Mouse (Mus musculus) neural tube, embryonic 15.5 days (tissue): ENCODE data around the gene Elf1. TPM values are rescaled to one million over a fixed set of nuclear protein-coding genes. Genes with fewer than 3 reads are reported as not detected.
"Not testable (repeated sequence)": the region's sequence is repeated elsewhere in the genome, so short reads cannot be mapped to it uniquely, and the experiment has no call there.

Experiments
- ATAC-seq: fragments of 200-750 bp; cut with Nextera tagmentation; 2 replicates; pipeline ENCODE4 v1.8.0; 2017; ENCODE audit warnings: mild to moderate bottlenecking, moderate TSS enrichment, moderate library complexity; ENCODE audit not compliant: low FRiP score
- H3K27ac ChIP-seq: fragments of 300-500 bp; sonication (generic); replicated peaks from 2 replicates; pipeline ENCODE4 v1.5.1; 2015; ENCODE audit warnings: mild to moderate bottlenecking, inconsistent platforms
- H3K27me3 ChIP-seq: fragments of 300-500 bp; sonication (generic); replicated peaks from 2 replicates; pipeline ENCODE4 v1.6.1; 2015; ENCODE audit warnings: inconsistent platforms
- H3K36me3 ChIP-seq: fragments of 300-500 bp; sonication (generic); 2 replicates; pipeline ENCODE4 v1.6.1; 2015; ENCODE audit warnings: inconsistent platforms
- H3K4me1 ChIP-seq: fragments of 300-500 bp; sonication (generic); 2 replicates; pipeline ENCODE4 v1.6.1; 2015; ENCODE audit warnings: inconsistent platforms
- H3K4me2 ChIP-seq: fragments of 300-500 bp; sonication (generic); 2 replicates; pipeline ENCODE4 v1.6.1; 2015; ENCODE audit warnings: inconsistent platforms, mild to moderate bottlenecking, moderate library complexity
- H3K4me3 ChIP-seq: fragments of 300-500 bp; sonication (generic); replicated peaks from 2 replicates; pipeline ENCODE4 v1.5.1; 2015; ENCODE audit warnings: mild to moderate bottlenecking, inconsistent platforms
- H3K9ac ChIP-seq: fragments of 300-500 bp; sonication (generic); replicated peaks from 2 replicates; pipeline ENCODE4 v1.6.1; 2015; ENCODE audit warnings: mild to moderate bottlenecking, inconsistent platforms
- H3K9me3 ChIP-seq: fragments of 300-500 bp; sonication (generic); replicated peaks from 2 replicates; pipeline ENCODE4 v1.6.1; 2016; ENCODE audit warnings: inconsistent platforms
- WGBS: fragments of 180-500 bp; shearing (Covaris S2); methylation state at CpG from one replicate; pipeline ENCODE4 v1.1.7; 2015; ENCODE audit warnings: mixed read lengths; 5-methylcytosine and 5-hydroxymethylcytosine counted together
- polyA plus RNA-seq: library from polyadenylated mRNA; unstranded; fragments of >200 nt; fragmentation: Nextera tagmentation; extraction: Ambion mirVana; gene quantifications from 2 replicates; pipeline ENCODE4 v1.2.1, GENCODE M21; 2015

Gene Elf1
- polyA plus RNA-seq, 1 experiment from 2014 or later = 2.5 TPM

GRCm38 (mm10) chr14:79515511-79516242 is 34.7 kb downstream of the Elf1 start:
- H3K4me3 ChIP-seq = no peak overlapping the region
- H3K4me2 ChIP-seq = no peak overlapping the region
- ATAC-seq = no peak
- H3K36me3 ChIP-seq = no peaks in the 10 kb centered on the region
- 79% methylated on average over 8 of the region's 8 CpGs for WGBS
- H3K9me3 ChIP-seq = no peaks in the 10 kb centered on the region
- no peaks in the 10 kb centered on the region for H3K4me1 ChIP-seq
- no peaks in the 10 kb centered on the region for H3K27me3 ChIP-seq
- H3K27ac ChIP-seq = no peak overlapping the region
- H3K9ac ChIP-seq = no peak overlapping the region

GRCm38 (mm10) chr14:79516243-79516610 is 35.2 kb downstream of the Elf1 start:
- no peak for ATAC-seq
- Histone ChIP-seq H3K4me1 (no peaks in the 10 kb centered on the region), H3K4me2 (no peak overlapping the region), H3K9me3 (no peaks in the 10 kb centered on the region), H3K27ac (no peak overlapping the region), H3K36me3 (no peaks in the 10 kb centered on the region), H3K4me3 (no peak overlapping the region), H3K27me3 (no peaks in the 10 kb centered on the region), H3K9ac (no peak overlapping the region)
- WGBS = 90% methylated on average over 5 of the region's 5 CpGs

- no peak overlapping the region for H3K27ac ChIP-seq
- H3K4me3 ChIP-seq = no peak overlapping the region
- ATAC-seq = no peak
- no peak overlapping the region for H3K9ac ChIP-seq
- H3K4me1 ChIP-seq = no peaks in the 10 kb centered on the region
- WGBS = 90% methylated on average over 2 of the region's 2 CpGs
- no peaks in the 10 kb centered on the region for H3K9me3 ChIP-seq
- H3K27me3 ChIP-seq = no peaks in the 10 kb centered on the region
- H3K36me3 ChIP-seq = no peaks in the 10 kb centered on the region
- H3K4me2 ChIP-seq = no peak overlapping the region
These were observed 35.8 kb downstream of the Elf1 start for GRCm38 (mm10) chr14:79516751-79517150.

- Histone ChIP-seq H3K4me3 (no peak overlapping the region), H3K27ac (no peak overlapping the region), H3K4me1 (no peaks in the 10 kb centered on the region), H3K9ac (no peak overlapping the region), H3K9me3 (no peaks in the 10 kb centered on the region), H3K4me2 (no peak overlapping the region), H3K27me3 (no peaks in the 10 kb centered on the region), H3K36me3 (no peaks in the 10 kb centered on the region)
- no peak for ATAC-seq
- 94% methylated on average over 8 of the region's 8 CpGs for WGBS
These were observed 36.3 kb downstream of the Elf1 start for GRCm38 (mm10) chr14:79517185-79517740.

DNA sequence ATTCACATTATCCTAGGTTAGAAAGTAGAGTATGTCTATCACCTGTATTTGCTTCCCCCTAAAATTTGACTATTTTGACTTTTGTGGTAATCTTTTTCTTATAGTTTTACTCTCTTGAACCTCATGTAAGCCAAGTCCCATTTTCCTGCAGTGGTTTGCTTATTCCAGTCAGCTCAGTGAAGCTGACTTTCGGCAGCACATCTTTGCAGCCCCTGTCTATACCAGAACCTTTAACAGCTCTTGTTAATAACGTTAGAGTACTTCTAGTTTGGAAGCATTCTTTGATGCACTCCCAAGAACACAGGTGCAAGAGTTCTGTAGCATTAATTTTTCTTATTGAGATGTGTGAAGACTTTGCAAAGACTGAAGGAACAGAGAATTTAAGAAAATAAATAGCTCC is 37.1 kb downstream of the Elf1 start:
- ATAC-seq = no peak
- no peaks in the 10 kb centered on the region for H3K27me3 ChIP-seq
- WGBS = 89% methylated on average over 2 of the region's 2 CpGs
- no peaks in the 10 kb centered on the region for H3K36me3 ChIP-seq
- no peaks in the 10 kb centered on the region for H3K4me1 ChIP-seq
- no peak overlapping the region for H3K4me3 ChIP-seq
- H3K4me2 ChIP-seq = no peak overlapping the region
- H3K27ac ChIP-seq = no peak overlapping the region
- no peaks in the 10 kb centered on the region for H3K9me3 ChIP-seq
- H3K9ac ChIP-seq = no peak overlapping the region

DNA sequence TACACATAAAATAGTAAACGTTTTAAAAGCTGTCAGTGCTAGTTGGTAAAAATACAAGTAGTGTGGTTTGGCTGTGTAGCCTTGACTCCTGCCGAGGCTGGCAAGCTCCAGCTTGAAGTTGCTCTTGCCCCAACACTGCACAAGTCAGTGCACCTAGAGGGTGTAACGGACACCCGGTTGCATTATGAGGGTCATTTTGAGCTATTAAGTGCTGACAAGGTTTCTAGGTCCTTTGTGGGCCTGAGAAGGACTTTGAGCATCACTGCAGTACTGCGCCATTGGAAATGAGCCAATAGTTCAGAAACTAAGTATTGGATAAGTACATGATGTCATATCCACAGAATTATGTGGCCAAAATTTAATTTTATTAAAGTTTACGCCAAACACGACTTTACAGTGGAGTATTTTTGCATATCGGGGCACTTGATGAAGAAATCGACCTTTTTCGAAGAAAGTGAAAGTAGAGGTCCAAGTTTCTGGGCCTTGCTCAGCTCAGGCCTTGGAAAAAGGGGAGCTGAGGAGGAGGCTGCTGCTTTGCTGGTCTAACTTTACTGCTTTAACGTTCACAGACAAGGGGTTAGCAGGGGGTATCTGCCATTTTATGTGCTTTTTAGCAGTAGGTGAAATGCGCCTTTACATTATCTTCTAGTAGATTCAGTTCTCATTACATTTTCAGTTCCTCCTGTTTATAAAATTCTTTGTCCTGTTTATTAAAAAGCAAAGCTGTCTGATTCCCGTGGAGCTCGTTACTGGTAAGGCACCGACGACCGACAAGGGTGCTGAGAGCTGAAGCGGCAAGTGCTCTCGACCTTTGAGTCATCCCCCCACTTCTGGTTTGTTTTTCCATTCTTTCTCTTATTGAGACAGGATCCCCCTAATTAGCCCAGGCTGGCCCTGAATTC is 38.0 kb downstream of the Elf1 start:
- Histone ChIP-seq H3K9me3 (no peaks in the 10 kb centered on the region), H3K27ac (no peak overlapping the region), H3K4me2 (no peak overlapping the region), H3K4me1 (no peaks in the 10 kb centered on the region), H3K36me3 (no peaks in the 10 kb centered on the region), H3K9ac (no peak overlapping the region), H3K27me3 (no peaks in the 10 kb centered on the region), H3K4me3 (no peak overlapping the region)
- ATAC-seq = no peak
- WGBS = 68% methylated on average over 19 of the region's 19 CpGs

DNA sequence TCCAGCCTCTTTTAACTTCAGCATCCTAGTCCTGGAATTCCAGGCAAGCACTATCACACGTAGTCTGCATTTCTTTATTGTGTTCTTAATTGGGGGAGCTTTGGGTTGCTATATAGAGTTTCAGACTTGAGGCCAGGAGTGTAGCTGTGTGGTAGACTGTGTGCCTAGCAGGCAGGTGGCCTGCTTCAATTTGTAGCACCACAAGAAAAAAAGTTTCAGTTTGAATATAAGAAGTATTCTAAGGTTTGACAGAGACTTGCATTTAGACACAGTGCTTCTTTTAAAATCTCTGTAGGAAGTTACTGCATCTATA is 38.6 kb downstream of the Elf1 start:
- no peaks in the 10 kb centered on the region for H3K4me1 ChIP-seq
- H3K9ac ChIP-seq = no peak overlapping the region
- no peak overlapping the region for H3K27ac ChIP-seq
- H3K9me3 ChIP-seq = no peaks in the 10 kb centered on the region
- no peak overlapping the region for H3K4me2 ChIP-seq
- H3K36me3 ChIP-seq = no peaks in the 10 kb centered on the region
- no peaks in the 10 kb centered on the region for H3K27me3 ChIP-seq
- 51% methylated on average over 1 of the region's 1 CpGs for WGBS
- ATAC-seq = no peak
- no peak overlapping the region for H3K4me3 ChIP-seq

- Histone ChIP-seq H3K27me3 (no peaks in the 10 kb centered on the region), H3K36me3 (no peaks in the 10 kb centered on the region), H3K9me3 (no peaks in the 10 kb centered on the region), H3K9ac (no peak overlapping the region), H3K4me3 (no peak overlapping the region), H3K27ac (no peak overlapping the region), H3K4me2 (no peak overlapping the region), H3K4me1 (no peaks in the 10 kb centered on the region)
- no peak for ATAC-seq
These were observed 39.6 kb downstream of the Elf1 start for GRCm38 (mm10) chr14:79520612-79521011.

DNA sequence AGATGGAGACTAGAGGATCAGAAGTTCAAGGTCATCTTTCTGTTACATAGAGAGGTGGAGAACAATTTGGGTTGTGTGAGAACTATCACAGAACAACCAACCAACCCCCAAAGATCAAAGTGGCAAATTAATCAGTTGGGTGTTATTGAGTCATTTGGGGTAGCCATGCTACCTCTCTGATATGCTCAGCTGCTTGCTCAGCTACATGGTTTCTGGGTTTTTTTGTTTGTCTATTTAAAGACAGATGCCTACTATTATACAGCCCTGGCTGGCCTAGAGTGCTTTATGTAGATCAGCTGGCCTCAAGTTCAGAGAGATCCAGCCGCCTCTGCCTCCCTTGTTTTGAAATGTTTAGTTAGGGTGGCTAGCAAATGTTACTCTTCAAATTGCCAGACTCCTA is 40.1 kb downstream of the Elf1 start:
- Histone ChIP-seq H3K9me3 (no peaks in the 10 kb centered on the region), H3K4me2 (no peak overlapping the region), H3K27me3 (no peaks in the 10 kb centered on the region), H3K4me1 (no peaks in the 10 kb centered on the region), H3K9ac (no peak overlapping the region), H3K4me3 (no peak overlapping the region), H3K27ac (no peak overlapping the region), H3K36me3 (no peaks in the 10 kb centered on the region)
- 87% methylated on average over 1 of the region's 1 CpGs for WGBS
- ATAC-seq = no peak

DNA sequence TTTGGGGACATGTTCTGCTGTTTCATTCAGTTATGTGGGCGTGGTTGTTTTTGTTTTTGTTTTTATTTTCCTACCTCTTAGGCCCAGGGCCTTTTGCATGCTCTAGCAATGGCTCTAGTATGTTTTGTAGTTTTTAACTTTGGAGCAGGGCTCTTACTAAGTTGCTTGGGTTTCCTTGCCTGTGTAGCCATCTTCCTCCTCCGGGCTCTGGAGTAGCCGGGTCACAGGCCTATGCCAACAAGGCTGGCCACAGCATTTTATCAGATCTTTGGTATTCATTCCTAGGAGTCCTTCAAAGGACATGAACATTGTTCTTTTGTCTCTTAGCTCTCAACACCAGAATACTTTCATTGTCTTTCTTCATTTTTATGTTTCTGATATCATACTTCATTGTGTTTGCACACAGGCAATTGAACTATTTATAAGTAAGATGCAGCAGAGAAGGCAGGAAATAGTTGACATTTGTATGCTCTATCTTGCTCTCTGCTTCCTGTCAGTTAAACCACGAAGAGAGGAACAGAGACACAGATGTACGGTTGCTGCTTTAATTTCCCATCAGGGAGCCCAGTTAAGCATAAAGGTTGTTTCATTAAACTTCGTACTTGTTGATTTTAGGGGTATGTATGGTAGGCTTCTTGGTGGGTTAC is 40.6 kb downstream of the Elf1 start:
- no peak overlapping the region for H3K4me3 ChIP-seq
- no peaks in the 10 kb centered on the region for H3K36me3 ChIP-seq
- no peak overlapping the region for H3K9ac ChIP-seq
- 72% methylated on average over 6 of the region's 6 CpGs for WGBS
- H3K4me1 ChIP-seq = no peaks in the 10 kb centered on the region
- no peak overlapping the region for H3K27ac ChIP-seq
- H3K9me3 ChIP-seq = no peaks in the 10 kb centered on the region
- no peaks in the 10 kb centered on the region for H3K27me3 ChIP-seq
- no peak overlapping the region for H3K4me2 ChIP-seq
- no peak for ATAC-seq

GRCm38 (mm10) chr14:79522387-79522786 is 41.4 kb downstream of the Elf1 start:
- ATAC-seq = no peak
- Histone ChIP-seq H3K4me1 (no peaks in the 10 kb centered on the region), H3K27ac (no peak overlapping the region), H3K9ac (no peak overlapping the region), H3K4me3 (no peak overlapping the region), H3K4me2 (no peak overlapping the region), H3K27me3 (no peaks in the 10 kb centered on the region), H3K36me3 (no peaks in the 10 kb centered on the region), H3K9me3 (no peaks in the 10 kb centered on the region)
- 91% methylated on average over 9 of the region's 9 CpGs for WGBS

GRCm38 (mm10) chr14:79526106-79526505 is 45.1 kb downstream of the Elf1 start:
- H3K27ac ChIP-seq, ATAC-seq, H3K4me2 ChIP-seq, H3K4me3 ChIP-seq, H3K9me3 ChIP-seq, H3K27me3 ChIP-seq, H3K4me1 ChIP-seq, H3K9ac ChIP-seq, H3K36me3 ChIP-seq: not testable (repeated sequence)
- 92% methylated on average over 12 of the region's 12 CpGs for WGBS
